Mouse (Mus musculus): ENCODE results near the gene Chordc1.

DNA sequence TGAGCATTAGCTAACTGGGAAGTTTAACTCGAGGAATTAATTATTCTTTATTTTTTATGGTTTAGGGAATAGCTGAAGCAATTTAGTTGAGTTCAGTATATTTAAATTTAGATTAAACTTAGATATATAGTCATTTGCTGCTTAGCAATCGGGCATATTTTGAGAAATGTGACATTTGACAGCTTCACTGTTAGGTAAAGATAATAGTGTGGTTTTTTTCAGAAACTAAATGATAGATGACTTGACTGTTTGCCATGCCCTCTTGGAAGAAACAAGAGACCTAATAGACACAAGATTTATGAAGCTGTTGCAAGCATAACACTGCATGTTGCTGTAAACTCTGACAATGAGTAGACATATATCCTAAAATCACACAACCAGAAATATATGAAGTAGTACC is 15.1 kb upstream of the Chordc1 start:
- TF ChIP-seq CTCF (IDR thresholded peaks at IDR 0.05; ENCODE audit: borderline replicate concordance, extremely low read depth, insufficient read depth, insufficient read length): no peak
- no peak for TF ChIP-seq POLR2A (IDR thresholded peaks at IDR 0.05; ENCODE audit: borderline replicate concordance, extremely low read depth, insufficient read depth, insufficient read length, poor library complexity, severe bottlenecking)

Measured in brain, embryonic 14.5 days (tissue).